Mouse (Mus musculus): ENCODE measurements at regions not wholly inside any gene's neighbourhood (a gene's known extent, or its start where the extent isn't known, plus 50 kb on each side); places are given as distances from the start of the nearest gene placed in this dataset.
A peak's percentile ranks its signal among the peaks of the same experiment; 100 is the strongest.

DNA sequence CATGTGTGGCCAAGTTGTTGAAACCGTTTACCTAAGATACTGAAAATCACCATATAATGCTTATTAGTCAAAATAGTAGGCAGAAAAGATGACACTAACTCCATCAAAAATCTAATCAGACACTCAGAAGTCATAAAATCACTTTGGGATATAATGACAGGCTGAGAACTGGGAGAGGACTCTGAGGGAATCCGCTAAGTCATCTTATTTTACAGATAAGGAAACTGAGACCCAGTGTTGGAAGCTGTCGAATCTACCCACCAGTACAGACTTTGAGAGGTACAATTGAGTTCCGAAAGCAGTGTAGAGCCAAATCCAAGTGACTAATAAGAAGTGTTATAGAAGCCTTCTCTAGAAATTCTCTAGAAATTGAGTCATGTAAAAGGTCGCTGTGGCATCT, 108.6 kb upstream of the Nhs start:
- H3K36me3 ChIP-seq (replicated peaks; ENCODE audit: control insufficient read depth, insufficient read depth, low read depth, low read length) = no peaks in the 10 kb centered on the region
- no peak overlapping the region for H3K27ac ChIP-seq (replicated peaks; ENCODE audit: low read depth, low read length)
- DNase-seq (ENCODE audit: low spot score) (no peak), ATAC-seq (replicated peaks; ENCODE audit: insufficient number of reproducible peaks, low FRiP score, low TSS enrichment, low read depth) (no peak)
- H3K9ac ChIP-seq (replicated peaks; ENCODE audit: low read length) = no peak overlapping the region
- H3K4me2 ChIP-seq (ENCODE audit: low read depth, low read length) = no peak overlapping the region
- no peaks in the 10 kb centered on the region for H3K9me3 ChIP-seq (replicated peaks; ENCODE audit: control insufficient read depth, low read length)
- no peaks in the 10 kb centered on the region for H3K27me3 ChIP-seq (ENCODE audit: control insufficient read depth, insufficient read depth, low read length)
- H3K4me1 ChIP-seq (ENCODE audit: control insufficient read depth, insufficient read depth, low read length) = no peaks in the 10 kb centered on the region
- no peak overlapping the region for H3K4me3 ChIP-seq (ENCODE audit: low read depth, low read length)
- WGBS = 78% methylated on average over 5 of the region's 5 CpGs

DNA sequence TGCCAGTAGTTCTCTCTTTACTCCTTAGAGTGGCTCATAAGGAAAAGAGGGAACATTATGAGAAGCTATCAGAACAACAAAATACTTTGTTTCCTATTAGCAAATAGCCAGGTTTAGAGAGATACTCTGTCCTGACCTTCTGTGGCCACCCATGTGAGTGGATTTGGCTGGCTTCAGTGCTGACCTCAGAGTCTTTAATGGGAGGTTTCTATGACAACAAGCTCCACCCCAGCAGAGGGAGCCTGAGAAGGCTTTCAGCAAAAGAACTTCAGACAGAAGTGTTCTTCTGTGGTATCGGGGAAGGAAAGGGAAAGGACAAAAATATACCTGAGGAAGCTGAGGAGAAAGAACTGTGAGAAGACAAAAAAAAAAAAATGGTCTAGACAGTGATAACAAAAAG, 108.1 kb upstream of the Nhs start:
- no peak overlapping the region for H3K9ac ChIP-seq (replicated peaks; ENCODE audit: low read length)
- ATAC-seq (replicated peaks; ENCODE audit: insufficient number of reproducible peaks, low FRiP score, low TSS enrichment, low read depth) (no peak), DNase-seq (ENCODE audit: low spot score) (peak; percentile 30)
- H3K36me3 ChIP-seq (replicated peaks; ENCODE audit: control insufficient read depth, insufficient read depth, low read depth, low read length) = no peaks in the 10 kb centered on the region
- no peaks in the 10 kb centered on the region for H3K4me1 ChIP-seq (ENCODE audit: control insufficient read depth, insufficient read depth, low read length)
- no peaks in the 10 kb centered on the region for H3K9me3 ChIP-seq (replicated peaks; ENCODE audit: control insufficient read depth, low read length)
- no peaks in the 10 kb centered on the region for H3K27me3 ChIP-seq (ENCODE audit: control insufficient read depth, insufficient read depth, low read length)
- no peak overlapping the region for H3K4me3 ChIP-seq (ENCODE audit: low read depth, low read length)
- H3K4me2 ChIP-seq (ENCODE audit: low read depth, low read length) = no peak overlapping the region
- H3K27ac ChIP-seq (replicated peaks; ENCODE audit: low read depth, low read length) = no peak overlapping the region
- WGBS = 38% methylated on average over 1 of the region's 1 CpGs

DNA sequence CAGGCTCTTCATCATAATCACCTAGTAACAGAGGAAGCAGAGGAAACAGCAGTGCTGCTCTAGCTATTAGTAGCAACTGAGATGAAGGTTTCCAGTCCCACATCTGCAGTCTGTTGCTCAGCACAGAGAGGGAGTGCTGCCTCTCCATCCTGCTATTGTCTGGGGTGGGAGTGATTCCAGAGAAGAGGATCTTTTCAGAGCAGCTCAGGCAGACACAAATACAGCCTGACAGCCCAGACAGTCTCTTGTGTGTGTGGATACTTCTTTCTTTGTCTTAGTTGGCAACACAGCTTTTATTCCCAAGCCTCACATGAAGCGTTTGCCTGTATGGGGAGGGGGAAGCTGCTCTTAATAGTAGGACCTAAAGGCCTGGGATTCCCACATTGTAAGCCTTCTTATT, 107.2 kb upstream of the Nhs start:
- ATAC-seq (replicated peaks; ENCODE audit: insufficient number of reproducible peaks, low FRiP score, low TSS enrichment, low read depth) (peak; percentile 79), DNase-seq (ENCODE audit: low spot score) (peak; percentile 7)
- Histone ChIP-seq H3K4me1 (ENCODE audit: control insufficient read depth, insufficient read depth, low read length) (no peaks in the 10 kb centered on the region), H3K9ac (replicated peaks; ENCODE audit: low read length) (no peak overlapping the region), H3K9me3 (replicated peaks; ENCODE audit: control insufficient read depth, low read length) (no peaks in the 10 kb centered on the region), H3K4me3 (ENCODE audit: low read depth, low read length) (no peak overlapping the region), H3K36me3 (replicated peaks; ENCODE audit: control insufficient read depth, insufficient read depth, low read depth, low read length) (no peaks in the 10 kb centered on the region), H3K27me3 (ENCODE audit: control insufficient read depth, insufficient read depth, low read length) (no peaks in the 10 kb centered on the region), H3K27ac (replicated peaks; ENCODE audit: low read depth, low read length) (no peak overlapping the region), H3K4me2 (ENCODE audit: low read depth, low read length) (no peak overlapping the region)
- WGBS = 41% methylated on average over 1 of the region's 1 CpGs

DNA sequence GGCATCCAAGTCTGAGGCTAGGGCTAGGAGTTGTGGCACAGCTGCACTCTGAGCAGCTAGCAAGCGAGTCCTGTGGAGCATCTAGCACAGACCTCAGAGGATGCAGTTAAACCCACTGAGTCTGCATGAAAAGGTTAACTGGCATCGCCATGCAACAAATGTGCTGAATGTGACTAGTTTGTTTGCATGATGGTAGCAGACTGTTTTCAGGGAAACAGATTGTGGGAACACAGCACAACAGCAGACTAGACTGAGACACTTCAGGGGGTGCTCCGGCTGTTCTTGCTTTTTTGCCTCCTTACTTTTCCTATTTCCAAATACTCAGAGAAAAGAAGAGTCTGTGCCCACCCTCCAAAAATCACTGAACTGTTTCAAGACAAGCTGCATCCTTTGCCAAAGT, 97.9 kb upstream of the Nhs start:
- H3K4me3 ChIP-seq (ENCODE audit: low read depth, low read length) = no peak overlapping the region
- no peak overlapping the region for H3K4me2 ChIP-seq (ENCODE audit: low read depth, low read length)
- no peaks in the 10 kb centered on the region for H3K4me1 ChIP-seq (ENCODE audit: control insufficient read depth, insufficient read depth, low read length)
- no peaks in the 10 kb centered on the region for H3K27me3 ChIP-seq (ENCODE audit: control insufficient read depth, insufficient read depth, low read length)
- no peak overlapping the region for H3K27ac ChIP-seq (replicated peaks; ENCODE audit: low read depth, low read length)
- WGBS = 81% methylated on average over 3 of the region's 3 CpGs
- H3K9ac ChIP-seq (replicated peaks; ENCODE audit: low read length) = no peak overlapping the region
- DNase-seq (ENCODE audit: low spot score) (no peak), ATAC-seq (replicated peaks; ENCODE audit: insufficient number of reproducible peaks, low FRiP score, low TSS enrichment, low read depth) (no peak)
- H3K36me3 ChIP-seq (replicated peaks; ENCODE audit: control insufficient read depth, insufficient read depth, low read depth, low read length) = no peaks in the 10 kb centered on the region
- H3K9me3 ChIP-seq (replicated peaks; ENCODE audit: control insufficient read depth, low read length) = no peaks in the 10 kb centered on the region

DNA sequence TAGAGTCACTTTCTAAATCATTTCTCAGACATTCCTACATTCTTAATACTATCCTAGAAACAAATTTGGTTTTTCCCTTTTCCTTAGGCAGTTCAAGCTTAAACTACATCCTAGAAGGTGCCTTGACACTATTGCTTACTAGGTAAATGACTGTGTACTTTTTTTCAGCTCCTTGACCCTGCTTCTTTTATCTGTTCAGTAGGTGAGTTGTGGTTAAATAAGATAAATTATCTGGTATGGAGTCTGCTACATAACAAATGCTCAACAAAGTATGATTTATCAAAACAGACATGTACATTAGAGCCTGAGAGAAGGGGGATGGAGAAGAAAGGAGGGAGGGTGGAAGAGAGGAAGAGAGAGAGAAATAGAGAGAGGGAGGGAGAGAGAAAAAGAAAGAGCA, 96.3 kb upstream of the Nhs start:
- Histone ChIP-seq H3K27me3 (ENCODE audit: control insufficient read depth, insufficient read depth, low read length) (no peaks in the 10 kb centered on the region), H3K9ac (replicated peaks; ENCODE audit: low read length) (no peak overlapping the region), H3K4me1 (ENCODE audit: control insufficient read depth, insufficient read depth, low read length) (no peaks in the 10 kb centered on the region), H3K4me2 (ENCODE audit: low read depth, low read length) (no peak overlapping the region), H3K27ac (replicated peaks; ENCODE audit: low read depth, low read length) (no peak overlapping the region), H3K9me3 (replicated peaks; ENCODE audit: control insufficient read depth, low read length) (no peaks in the 10 kb centered on the region), H3K4me3 (ENCODE audit: low read depth, low read length) (no peak overlapping the region), H3K36me3 (replicated peaks; ENCODE audit: control insufficient read depth, insufficient read depth, low read depth, low read length) (no peaks in the 10 kb centered on the region)
- DNase-seq (ENCODE audit: low spot score) (no peak), ATAC-seq (replicated peaks; ENCODE audit: insufficient number of reproducible peaks, low FRiP score, low TSS enrichment, low read depth) (no peak)

DNA sequence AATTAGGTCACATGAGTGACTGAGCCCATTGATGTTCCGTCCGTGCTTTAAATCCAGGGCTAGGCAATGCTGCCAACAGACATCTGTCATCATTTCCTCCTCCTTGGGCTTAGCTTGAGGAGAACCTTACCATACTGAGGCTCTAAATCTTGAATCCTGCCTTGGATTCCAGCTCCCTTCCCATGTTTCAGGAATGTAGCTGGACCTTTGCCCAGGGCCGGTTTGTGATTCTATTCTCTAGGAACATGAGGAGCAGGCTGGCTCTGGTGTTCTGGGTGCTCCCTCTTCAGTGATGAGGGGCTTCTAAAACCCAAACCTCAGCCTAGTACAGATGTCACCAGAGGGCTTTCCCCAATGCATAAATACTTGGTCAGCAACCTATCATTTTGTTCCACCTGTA, 81.8 kb upstream of the Nhs start:
- peaks cover 3% of the 10 kb centered on the region; the same call in 1 of the 2 replicates for H3K27me3 ChIP-seq (ENCODE audit: control insufficient read depth, insufficient read depth, low read length)
- WGBS = 91% methylated on average over 3 of the region's 3 CpGs

DNA sequence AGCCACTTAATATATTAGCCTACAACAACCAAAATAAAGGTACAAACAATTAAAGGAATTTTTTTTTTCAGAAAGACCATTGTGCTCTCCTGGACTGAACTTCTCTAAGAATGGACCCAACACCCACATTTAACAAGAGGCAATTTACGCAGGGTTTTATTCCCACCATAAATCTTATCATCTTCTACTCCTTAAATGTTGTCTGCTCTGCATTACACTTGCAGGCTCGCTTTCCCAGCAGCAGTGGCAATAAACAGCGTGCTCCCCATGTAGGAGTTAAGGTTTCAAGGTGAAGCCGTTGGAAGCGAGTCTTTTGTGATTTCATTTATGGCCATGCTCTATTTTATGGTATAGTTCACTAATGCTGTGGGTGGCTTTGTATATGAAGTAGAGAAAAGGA, 76.0 kb upstream of the Nhs start:
- no peaks in the 10 kb centered on the region for H3K27me3 ChIP-seq (ENCODE audit: control insufficient read depth, insufficient read depth, low read length)
- no peaks in the 10 kb centered on the region for H3K9me3 ChIP-seq (replicated peaks; ENCODE audit: control insufficient read depth, low read length)
- ATAC-seq (replicated peaks; ENCODE audit: insufficient number of reproducible peaks, low FRiP score, low TSS enrichment, low read depth) (no peak), DNase-seq (ENCODE audit: low spot score) (no peak)
- H3K9ac ChIP-seq (replicated peaks; ENCODE audit: low read length) = no peak overlapping the region
- no peak overlapping the region for H3K27ac ChIP-seq (replicated peaks; ENCODE audit: low read depth, low read length)
- no peak overlapping the region for H3K4me3 ChIP-seq (ENCODE audit: low read depth, low read length)
- H3K4me2 ChIP-seq (ENCODE audit: low read depth, low read length) = no peak overlapping the region
- H3K4me1 ChIP-seq (ENCODE audit: control insufficient read depth, insufficient read depth, low read length) = no peaks in the 10 kb centered on the region
- no peaks in the 10 kb centered on the region for H3K36me3 ChIP-seq (replicated peaks; ENCODE audit: control insufficient read depth, insufficient read depth, low read depth, low read length)
- 90% methylated on average over 5 of the region's 5 CpGs for WGBS

More for the DNA sequence above, 81.8 kb upstream of the Nhs start:
- Histone ChIP-seq H3K9ac (replicated peaks; ENCODE audit: low read length) (no peak overlapping the region), H3K36me3 (replicated peaks; ENCODE audit: control insufficient read depth, insufficient read depth, low read depth, low read length) (no peaks in the 10 kb centered on the region), H3K4me3 (ENCODE audit: low read depth, low read length) (no peak overlapping the region), H3K4me1 (ENCODE audit: control insufficient read depth, insufficient read depth, low read length) (no peaks in the 10 kb centered on the region), H3K27ac (replicated peaks; ENCODE audit: low read depth, low read length) (no peak overlapping the region), H3K9me3 (replicated peaks; ENCODE audit: control insufficient read depth, low read length) (no peaks in the 10 kb centered on the region), H3K4me2 (ENCODE audit: low read depth, low read length) (no peak overlapping the region)
- DNase-seq (ENCODE audit: low spot score) (no peak), ATAC-seq (replicated peaks; ENCODE audit: insufficient number of reproducible peaks, low FRiP score, low TSS enrichment, low read depth) (no peak)

DNA sequence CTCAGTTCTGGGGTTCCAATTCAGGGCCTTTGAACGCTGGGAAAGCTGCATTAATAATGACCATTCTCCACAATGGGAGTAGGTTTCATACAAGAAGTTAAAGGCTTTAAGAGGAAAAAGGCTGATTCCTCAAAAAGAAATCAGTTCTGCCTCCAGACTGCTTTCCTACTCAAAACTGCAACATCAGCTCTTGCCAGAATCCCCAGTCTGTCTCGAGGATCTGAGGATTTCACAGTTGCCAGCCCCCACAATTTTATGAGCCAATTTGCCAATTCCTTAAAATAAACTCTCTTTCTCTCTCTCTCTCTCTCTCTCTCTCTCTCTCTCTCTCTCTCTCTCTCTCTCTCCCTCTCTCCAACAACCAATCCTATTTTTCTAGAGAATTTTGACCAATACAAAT, 51.3 kb upstream of the Nhs start:
- Histone ChIP-seq H3K27ac (replicated peaks; ENCODE audit: low read depth, low read length) (no peak overlapping the region), H3K9me3 (replicated peaks; ENCODE audit: control insufficient read depth, low read length) (no peaks in the 10 kb centered on the region), H3K36me3 (replicated peaks; ENCODE audit: control insufficient read depth, insufficient read depth, low read depth, low read length) (no peaks in the 10 kb centered on the region), H3K4me3 (ENCODE audit: low read depth, low read length) (no peak overlapping the region), H3K27me3 (ENCODE audit: control insufficient read depth, insufficient read depth, low read length) (no peaks in the 10 kb centered on the region), H3K4me2 (ENCODE audit: low read depth, low read length) (no peak overlapping the region), H3K9ac (replicated peaks; ENCODE audit: low read length) (no peak overlapping the region), H3K4me1 (ENCODE audit: control insufficient read depth, insufficient read depth, low read length) (no peaks in the 10 kb centered on the region)
- 58% methylated on average over 2 of the region's 2 CpGs for WGBS
- no peak for DNase-seq (ENCODE audit: low spot score)
- ATAC-seq (replicated peaks; ENCODE audit: insufficient number of reproducible peaks, low FRiP score, low TSS enrichment, low read depth) = no peak

Measured in embryonic facial prominence, embryonic 11.5 days (tissue).